Mouse (Mus musculus): ENCODE data around the gene Adgrl2. TPM values are rescaled to one million over a fixed set of nuclear protein-coding genes. Genes with fewer than 3 reads are reported as not detected.

Adgrl2 gene
- total RNA-seq (2014; rRNA removed), result 100 and 116 TPM in 2 replicates
- 66.3 and 73.6 TPM in 2 replicates for polyA plus RNA-seq (2015; fragmentation: Nextera tagmentation; extraction: Ambion mirVana)

DNA sequence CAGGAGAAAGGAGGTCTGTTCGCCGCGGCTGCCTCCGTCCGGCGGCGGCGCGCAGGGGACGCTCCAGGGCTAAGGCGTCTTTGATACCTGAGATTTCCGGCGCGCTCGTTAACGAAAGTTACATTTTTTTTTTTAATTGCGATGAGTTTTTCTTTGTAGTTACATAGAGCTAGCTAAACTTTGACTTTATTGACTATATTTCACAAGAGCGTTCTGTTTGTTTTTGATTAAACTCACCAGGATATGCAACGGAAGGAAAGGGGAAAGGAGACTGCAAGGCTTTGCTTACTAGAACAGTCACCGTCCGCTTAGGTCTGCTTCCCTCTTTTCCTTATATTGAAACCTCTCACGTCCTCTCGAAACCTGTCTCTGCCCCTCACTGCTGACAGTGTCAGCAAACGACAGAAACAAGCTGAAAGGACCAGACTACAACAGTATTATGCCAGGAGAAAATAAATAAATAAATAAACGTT, at the start of gene Adgrl2:
TSS of gene Adgrl2 (minus strand) at position 25 of the 473 bp plus-strand sequence.
- DNase-seq (no peak), ATAC-seq (no peak)
- H3K27ac ChIP-seq (ENCODE audit: low read depth, low read length), result peak within 1 kb of the TSS; percentile 91
- H3K9me3 ChIP-seq (ENCODE audit: low read length), result no peaks in the 10 kb centered on the region
- H3K4me1 ChIP-seq (ENCODE audit: insufficient read depth), result no peaks in the 10 kb centered on the region
- TF ChIP-seq CTCF (IDR thresholded peaks at IDR 0.05; ENCODE audit: low read depth), result no peak; the same call in 1 of the 2 replicates
- H3K36me3 ChIP-seq (ENCODE audit: insufficient read depth), result no peaks in the 10 kb centered on the region
- peak within 1 kb of the TSS; percentile 79 for H3K4me3 ChIP-seq (ENCODE audit: low read depth, low read length)
- H3K9ac ChIP-seq, result peak within 1 kb of the TSS; percentile 90
- under 1% methylated on average over 25 of the region's 25 CpGs for WGBS
- H3K4me2 ChIP-seq (ENCODE audit: low read depth), result peak within 1 kb of the TSS; percentile 71
- no peaks in the 10 kb centered on the region for H3K27me3 ChIP-seq (ENCODE audit: insufficient read depth, low read length)

DNA sequence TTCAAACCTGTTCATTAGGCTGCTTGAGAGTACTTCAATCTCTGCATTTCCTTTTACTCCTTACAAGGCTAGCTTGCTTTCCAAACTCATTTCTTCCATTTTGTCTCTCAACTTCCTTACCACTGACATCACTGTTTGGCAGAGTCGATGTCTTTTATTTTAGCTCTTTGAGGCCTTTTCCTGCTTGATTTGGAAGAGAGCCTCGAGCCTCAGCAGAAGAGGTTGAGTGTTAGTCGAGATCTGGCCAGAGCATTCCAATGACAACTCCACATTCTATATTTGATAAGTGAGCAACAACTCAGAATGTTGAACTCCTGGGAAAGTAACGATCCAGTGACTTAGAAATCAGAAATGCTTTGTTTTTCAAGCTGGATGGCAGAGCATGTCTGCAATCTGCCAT, 48.4 kb upstream of the Adgrl2 start:
- ATAC-seq (no peak), DNase-seq (no peak)
- H3K4me2 ChIP-seq (ENCODE audit: low read depth), result no peak overlapping the region
- no peaks in the 10 kb centered on the region for H3K4me1 ChIP-seq (ENCODE audit: insufficient read depth)
- TF ChIP-seq CTCF (IDR thresholded peaks at IDR 0.05; ENCODE audit: low read depth), result no peak
- H3K9me3 ChIP-seq (ENCODE audit: low read length), result no peaks in the 10 kb centered on the region
- no peak overlapping the region for H3K4me3 ChIP-seq (ENCODE audit: low read depth, low read length)
- H3K27me3 ChIP-seq (ENCODE audit: insufficient read depth, low read length), result no peaks in the 10 kb centered on the region
- H3K9ac ChIP-seq, result no peak overlapping the region
- H3K27ac ChIP-seq (ENCODE audit: low read depth, low read length), result no peak overlapping the region
- H3K36me3 ChIP-seq (ENCODE audit: insufficient read depth), result no peaks in the 10 kb centered on the region
- WGBS, result 33% methylated on average over 4 of the region's 4 CpGs

DNA sequence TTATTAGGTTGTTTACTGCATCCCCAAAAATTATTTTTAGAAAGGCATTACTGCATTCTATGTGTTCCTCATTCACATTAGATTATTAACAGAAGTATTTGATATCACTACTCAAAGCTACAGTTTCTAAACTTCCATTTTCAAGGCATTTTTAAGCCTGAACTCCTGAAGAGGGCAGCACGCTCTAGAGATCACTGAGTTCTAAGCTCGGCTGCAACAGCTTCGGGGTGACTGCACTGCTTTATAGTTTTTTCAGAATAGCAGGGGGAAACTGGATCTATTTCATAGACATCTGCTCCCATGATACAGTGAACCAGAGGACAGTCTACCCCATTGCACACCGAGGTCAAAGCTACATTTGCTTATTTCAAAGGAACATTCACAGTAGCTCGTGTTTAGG, 29.6 kb upstream of the Adgrl2 start:
- H3K9me3 ChIP-seq (ENCODE audit: low read length), result no peaks in the 10 kb centered on the region
- H3K27ac ChIP-seq (ENCODE audit: low read depth, low read length), result no peak overlapping the region
- H3K27me3 ChIP-seq (ENCODE audit: insufficient read depth, low read length), result no peaks in the 10 kb centered on the region
- DNase-seq (peak; percentile 29), ATAC-seq (no peak)
- TF ChIP-seq CTCF (IDR thresholded peaks at IDR 0.05; ENCODE audit: low read depth), result peak; percentile 37
- no peak overlapping the region for H3K4me3 ChIP-seq (ENCODE audit: low read depth, low read length)
- H3K36me3 ChIP-seq (ENCODE audit: insufficient read depth), result no peaks in the 10 kb centered on the region
- H3K9ac ChIP-seq, result no peak overlapping the region
- no peaks in the 10 kb centered on the region; the same call in 1 of the 2 replicates for H3K4me1 ChIP-seq (ENCODE audit: insufficient read depth)
- WGBS, result 57% methylated on average over 5 of the region's 5 CpGs
- H3K4me2 ChIP-seq (ENCODE audit: low read depth), result no peak overlapping the region

DNA sequence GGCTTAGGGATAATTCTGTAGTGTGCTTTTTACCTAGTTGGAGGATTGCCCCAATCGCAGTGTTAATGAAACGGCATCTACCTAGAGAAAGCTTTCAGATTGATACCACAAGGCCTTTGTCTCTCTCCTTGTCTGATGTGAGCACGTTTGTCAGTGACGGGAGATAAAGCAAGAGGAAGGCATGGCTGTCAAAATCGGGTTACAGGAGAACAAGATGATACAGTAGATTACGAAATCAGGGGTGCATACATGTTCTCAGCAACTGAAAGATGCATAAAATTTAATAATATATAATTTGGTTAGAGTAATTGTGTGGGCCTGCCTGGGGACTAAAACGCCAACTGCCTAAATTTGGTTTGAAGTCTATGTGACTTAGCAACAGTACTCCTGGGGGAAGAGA, 19.0 kb upstream of the Adgrl2 start:
- Histone ChIP-seq H3K27me3 (ENCODE audit: insufficient read depth, low read length) (no peaks in the 10 kb centered on the region), H3K9ac (no peak overlapping the region), H3K4me2 (ENCODE audit: low read depth) (no peak overlapping the region), H3K36me3 (ENCODE audit: insufficient read depth) (no peaks in the 10 kb centered on the region), H3K27ac (ENCODE audit: low read depth, low read length) (no peak overlapping the region), H3K9me3 (ENCODE audit: low read length) (no peaks in the 10 kb centered on the region), H3K4me1 (ENCODE audit: insufficient read depth) (peaks cover 3% of the 10 kb centered on the region; the same call in 1 of the 2 replicates), H3K4me3 (ENCODE audit: low read depth, low read length) (no peak overlapping the region)
- no peak for ATAC-seq
- WGBS, result 69% methylated on average over 7 of the region's 7 CpGs
- no peak for DNase-seq
- TF ChIP-seq CTCF (IDR thresholded peaks at IDR 0.05; ENCODE audit: low read depth), result no peak

DNA sequence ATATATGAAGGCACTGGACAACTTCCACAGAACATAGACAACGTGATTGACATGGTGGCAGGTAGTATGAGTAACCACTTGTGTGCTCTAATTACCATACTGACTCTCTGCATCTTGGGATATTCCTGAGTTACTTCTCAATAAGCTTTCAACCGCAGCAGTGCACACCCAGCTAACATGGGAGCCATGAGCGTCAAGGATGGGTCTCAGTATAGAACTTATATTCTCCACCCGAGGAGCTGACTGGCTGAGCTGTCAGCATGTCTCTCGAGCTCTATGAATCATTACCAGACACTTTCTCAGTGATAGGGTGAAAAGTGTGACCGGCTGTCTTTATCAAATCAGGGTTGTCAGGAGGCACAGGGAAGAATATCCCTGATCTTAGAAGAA, 18.3 kb upstream of the Adgrl2 start:
- H3K4me1 ChIP-seq (ENCODE audit: insufficient read depth), result peaks cover 3% of the 10 kb centered on the region; the same call in 1 of the 2 replicates
- ATAC-seq (no peak), DNase-seq (no peak)
- no peaks in the 10 kb centered on the region for H3K9me3 ChIP-seq (ENCODE audit: low read length)
- 83% methylated on average over 6 of the region's 6 CpGs for WGBS
- H3K4me3 ChIP-seq (ENCODE audit: low read depth, low read length), result no peak overlapping the region
- no peak overlapping the region for H3K27ac ChIP-seq (ENCODE audit: low read depth, low read length)
- no peaks in the 10 kb centered on the region for H3K27me3 ChIP-seq (ENCODE audit: insufficient read depth, low read length)
- H3K9ac ChIP-seq, result no peak overlapping the region
- H3K4me2 ChIP-seq (ENCODE audit: low read depth), result no peak overlapping the region
- H3K36me3 ChIP-seq (ENCODE audit: insufficient read depth), result no peaks in the 10 kb centered on the region
- TF ChIP-seq CTCF (IDR thresholded peaks at IDR 0.05; ENCODE audit: low read depth), result no peak

DNA sequence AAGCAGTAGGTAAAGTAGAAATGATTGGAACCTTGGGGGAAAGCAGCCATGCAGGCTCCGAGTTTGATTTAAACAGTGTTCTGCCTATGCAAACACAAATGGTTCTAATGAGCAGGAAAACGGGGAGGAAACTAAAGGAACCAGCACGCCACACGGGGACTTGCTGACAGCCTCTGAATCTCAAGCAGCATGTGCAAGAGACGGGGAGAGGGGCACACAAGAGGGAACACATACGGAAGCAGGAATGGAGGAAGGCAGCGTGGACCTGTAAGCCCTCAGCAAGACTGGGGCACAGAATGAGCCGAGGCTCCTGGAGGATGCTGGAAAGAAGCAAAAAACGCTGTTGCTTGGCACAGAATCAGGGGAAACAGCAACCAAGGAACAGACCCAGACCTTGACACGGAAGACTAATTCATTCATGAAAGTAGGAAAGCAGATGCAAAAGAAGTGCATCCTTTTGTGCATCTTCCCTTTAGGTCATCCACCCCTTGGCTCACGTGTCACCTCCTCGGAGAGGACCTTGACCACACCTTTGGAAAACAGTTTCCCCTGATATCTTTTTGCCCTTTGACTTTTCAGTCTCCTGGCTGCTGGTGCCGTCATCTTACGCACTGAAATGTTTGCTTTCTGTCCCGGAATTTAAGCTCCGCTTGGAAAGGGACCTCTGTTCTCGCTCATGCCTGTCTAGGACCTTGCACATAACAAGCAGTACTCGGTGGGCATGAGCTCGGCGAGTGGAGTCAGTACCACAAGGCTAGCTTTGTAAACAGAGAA, 17.7 kb upstream of the Adgrl2 start:
- Histone ChIP-seq H3K4me2 (ENCODE audit: low read depth) (peak overlapping the region; percentile 31), H3K27ac (ENCODE audit: low read depth, low read length) (no peak overlapping the region), H3K9ac (no peak overlapping the region; the same call in 1 of the 2 replicates), H3K4me3 (ENCODE audit: low read depth, low read length) (0 out of 2 replicates have a peak overlapping the region, but pooled peaks have one; percentile 2), H3K9me3 (ENCODE audit: low read length) (no peaks in the 10 kb centered on the region), H3K36me3 (ENCODE audit: insufficient read depth) (no peaks in the 10 kb centered on the region), H3K4me1 (ENCODE audit: insufficient read depth) (peaks cover 3% of the 10 kb centered on the region; the same call in 1 of the 2 replicates), H3K27me3 (ENCODE audit: insufficient read depth, low read length) (no peaks in the 10 kb centered on the region)
- WGBS, result 58% methylated on average over 20 of the region's 20 CpGs
- ATAC-seq (peak; percentile 34; the same call in 1 of the 2 replicates), DNase-seq (peak; percentile 26)
- TF ChIP-seq CTCF (IDR thresholded peaks at IDR 0.05; ENCODE audit: low read depth), result no peak

DNA sequence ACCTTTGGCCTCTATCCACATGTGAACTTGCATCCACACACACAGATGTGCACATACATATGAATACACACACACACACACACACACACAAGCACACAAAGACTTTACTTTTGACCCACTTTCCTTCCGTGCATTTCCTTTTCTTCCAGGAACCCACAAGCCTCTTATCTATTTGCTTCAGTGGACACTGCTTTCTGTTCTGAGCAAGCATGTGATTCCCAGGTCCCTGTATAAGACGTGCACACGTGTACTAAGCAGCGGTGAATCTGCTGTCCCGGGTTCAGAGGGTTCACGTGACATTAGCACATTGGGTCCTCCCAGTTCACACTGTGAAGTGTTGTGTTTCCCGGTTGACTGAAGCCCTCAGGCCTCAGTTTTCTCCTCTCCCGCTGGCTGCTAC, 11.0 kb upstream of the Adgrl2 start:
- 44% methylated on average over 8 of the region's 8 CpGs for WGBS
- H3K27ac ChIP-seq (ENCODE audit: low read depth, low read length), result no peak overlapping the region
- DNase-seq, result no peak
- no peaks in the 10 kb centered on the region for H3K9me3 ChIP-seq (ENCODE audit: low read length)
- H3K36me3 ChIP-seq (ENCODE audit: insufficient read depth), result no peaks in the 10 kb centered on the region
- no peaks in the 10 kb centered on the region for H3K27me3 ChIP-seq (ENCODE audit: insufficient read depth, low read length)
- H3K4me1 ChIP-seq (ENCODE audit: insufficient read depth), result no peaks in the 10 kb centered on the region
- no peak overlapping the region for H3K9ac ChIP-seq
- no peak overlapping the region for H3K4me3 ChIP-seq (ENCODE audit: low read depth, low read length)
- ATAC-seq, result no peak
- H3K4me2 ChIP-seq (ENCODE audit: low read depth), result no peak overlapping the region
- TF ChIP-seq CTCF (IDR thresholded peaks at IDR 0.05; ENCODE audit: low read depth), result no peak

Measured in forebrain, postnatal 0 days (tissue).